Mouse (Mus musculus) erythroblast, embryonic 14.5 days (primary cell): ENCODE measurements around the gene Tshz2. TPM values are rescaled to one million over a fixed set of nuclear protein-coding genes. Genes with fewer than 3 reads are reported as not detected.

Experiments used
- H3K27me3 ChIP-seq: 2 replicates; pipeline ENCODE4 v1.6.1; 2012; ENCODE audit warnings: inconsistent platforms; ENCODE audit not compliant: control insufficient read depth
- H3K36me3 ChIP-seq: 2 replicates; pipeline ENCODE4 v1.6.1; 2012; ENCODE audit warnings: mild to moderate bottlenecking, inconsistent platforms; ENCODE audit not compliant: control insufficient read depth
- H3K4me1 ChIP-seq: 2 replicates; pipeline ENCODE4 v1.6.1; 2012; ENCODE audit warnings: inconsistent platforms; ENCODE audit not compliant: control insufficient read depth
- H3K4me3 ChIP-seq: replicated peaks from 2 replicates; pipeline ENCODE3; 2012; ENCODE audit warnings: moderate library complexity, mild to moderate bottlenecking, inconsistent platforms
- H3K9me3 ChIP-seq: 2 replicates; pipeline ENCODE4 v1.6.1; 2012; ENCODE audit warnings: low read length, inconsistent platforms, mixed read lengths; ENCODE audit not compliant: control insufficient read depth
- GATA1 ChIP-seq: IDR thresholded peaks from 2 replicates; pipeline ENCODE4 v1.6.1; 2012; ENCODE audit warnings: low read length, inconsistent platforms, mixed read lengths
- TAL1 ChIP-seq: IDR thresholded peaks from 3 replicates; pipeline ENCODE4 v1.6.1; 2012; ENCODE audit warnings: low read length, inconsistent platforms, mixed read lengths
- polyA plus RNA-seq: library from polyadenylated mRNA; stranded (reverse); fragments of >175 nt; gene quantifications from 2 replicates; pipeline ENCODE4 v1.2.3, GENCODE M21; 2012

The Tshz2 gene
- polyA plus RNA-seq, 1 experiment = not detected

GRCm38 (mm10) chr2:170070641-170071241 lies 437.9 kb downstream of the Tshz2 start:
- H3K4me1 ChIP-seq = no peaks in the 10 kb centered on the region
- no peaks in the 10 kb centered on the region for H3K9me3 ChIP-seq
- TF ChIP-seq GATA1 (no peak), TAL1 (no peak)
- H3K27me3 ChIP-seq = peaks cover 9% of the 10 kb centered on the region
- H3K4me3 ChIP-seq = no peak overlapping the region
- H3K36me3 ChIP-seq = no peaks in the 10 kb centered on the region

- Histone ChIP-seq H3K9me3 (no peaks in the 10 kb centered on the region), H3K4me3 (no peak overlapping the region), H3K36me3 (no peaks in the 10 kb centered on the region), H3K27me3 (peaks cover 3% of the 10 kb centered on the region), H3K4me1 (no peaks in the 10 kb centered on the region)
- TF ChIP-seq TAL1 = no peak
- TF ChIP-seq GATA1 = no peak
Measured at GRCm38 (mm10) chr2:170076941-170077490, 444.2 kb downstream of the Tshz2 start.

GRCm38 (mm10) chr2:170078041-170078440 lies 445.2 kb downstream of the Tshz2 start:
- H3K27me3 ChIP-seq = peaks cover 8% of the 10 kb centered on the region
- H3K9me3 ChIP-seq = no peaks in the 10 kb centered on the region
- TF ChIP-seq TAL1 = no peak
- TF ChIP-seq GATA1 = no peak

DNA sequence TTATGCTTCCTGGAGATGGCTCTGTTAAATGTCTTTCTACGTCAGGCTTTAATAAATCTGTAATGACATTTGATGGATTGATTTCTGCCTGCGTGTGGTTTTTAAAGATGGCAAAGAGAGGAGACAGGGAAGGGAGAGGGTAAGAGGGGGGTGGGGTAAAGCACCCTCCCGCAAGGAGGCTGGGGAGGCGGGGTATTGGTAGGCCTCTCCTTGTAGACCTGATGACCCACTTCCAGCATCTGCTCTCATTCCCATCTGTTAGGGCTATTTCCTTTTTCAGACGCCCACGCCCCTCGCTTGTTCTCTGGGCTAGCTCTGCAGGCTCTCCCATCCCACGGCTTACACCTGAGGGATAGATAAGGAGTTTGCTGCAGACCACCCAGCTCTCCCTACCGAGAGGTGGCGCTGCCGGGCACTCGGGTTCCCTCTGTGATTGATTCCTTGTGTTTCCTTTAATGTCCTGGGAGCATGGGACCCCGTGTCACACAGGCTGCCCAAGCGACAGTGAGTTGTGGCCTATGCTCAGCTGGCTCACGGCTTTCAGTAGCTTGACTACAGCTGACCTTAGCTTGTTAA lies 445.7 kb downstream of the Tshz2 start:
- Histone ChIP-seq H3K9me3 (no peaks in the 10 kb centered on the region), H3K27me3 (peaks cover 8% of the 10 kb centered on the region), H3K36me3 (no peaks in the 10 kb centered on the region), H3K4me3 (no peak overlapping the region), H3K4me1 (no peaks in the 10 kb centered on the region)
- TF ChIP-seq TAL1 (no peak), GATA1 (no peak)

More at GRCm38 (mm10) chr2:170078041-170078440, 445.2 kb downstream of the Tshz2 start:
- H3K36me3 ChIP-seq = no peaks in the 10 kb centered on the region
- H3K4me3 ChIP-seq = no peak overlapping the region
- no peaks in the 10 kb centered on the region for H3K4me1 ChIP-seq

- no peak overlapping the region for H3K4me3 ChIP-seq
- no peak for TF ChIP-seq TAL1
Measured at GRCm38 (mm10) chr2:170091563-170092443, 459.0 kb downstream of the Tshz2 start.

DNA sequence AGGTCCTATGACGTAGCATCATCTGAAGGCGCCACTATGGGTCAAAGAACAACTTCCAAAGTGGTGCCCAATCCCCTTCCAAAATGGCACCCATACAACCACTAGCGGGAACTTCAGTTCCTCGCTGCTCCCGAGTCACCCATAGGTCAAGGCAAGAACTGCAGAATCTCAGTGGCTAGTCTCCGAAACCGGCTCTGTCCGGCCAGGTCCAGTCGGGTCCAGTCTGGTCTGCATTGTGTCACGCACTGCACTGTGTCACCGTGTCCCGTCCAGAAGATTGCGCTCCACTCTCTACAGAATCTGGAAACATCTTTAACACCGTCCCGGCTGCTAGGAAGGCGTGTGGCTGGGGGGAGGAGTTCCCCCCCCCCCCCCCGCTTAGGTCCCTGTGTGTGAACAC lies 461.4 kb downstream of the Tshz2 start:
- H3K4me3 ChIP-seq = no peak overlapping the region
- no peaks in the 10 kb centered on the region for H3K36me3 ChIP-seq
- H3K4me1 ChIP-seq = no peaks in the 10 kb centered on the region; the same call in 1 of the 2 replicates
- H3K27me3 ChIP-seq = peaks cover 20% of the 10 kb centered on the region
- TF ChIP-seq GATA1 (no peak), TAL1 (no peak)
- no peaks in the 10 kb centered on the region; the same call in 1 of the 2 replicates for H3K9me3 ChIP-seq

More at GRCm38 (mm10) chr2:170091563-170092443, 459.0 kb downstream of the Tshz2 start:
- H3K27me3 ChIP-seq = peaks cover 20% of the 10 kb centered on the region
- peaks cover 17% of the 10 kb centered on the region for H3K4me1 ChIP-seq
- H3K9me3 ChIP-seq = no peaks in the 10 kb centered on the region
- no peaks in the 10 kb centered on the region for H3K36me3 ChIP-seq

DNA sequence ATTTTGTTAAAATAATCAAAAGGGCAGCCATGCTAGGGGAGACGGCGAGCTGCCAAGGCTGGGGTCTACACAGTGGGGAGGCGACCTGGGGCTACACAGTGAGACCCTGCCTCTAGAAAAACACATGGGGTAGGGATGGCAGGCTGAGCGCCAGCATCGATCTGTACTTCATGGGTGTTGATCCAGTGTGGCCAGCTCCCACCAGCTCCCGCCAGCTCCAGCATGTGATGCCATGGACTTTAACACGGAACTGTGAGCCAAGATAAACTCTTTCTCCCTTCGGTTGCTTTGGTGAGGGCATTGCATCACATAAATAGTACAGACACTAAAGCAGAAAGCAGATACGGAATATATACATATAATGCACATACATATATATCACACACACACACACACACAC lies 462.1 kb downstream of the Tshz2 start:
- Histone ChIP-seq H3K9me3 (no peaks in the 10 kb centered on the region; the same call in 1 of the 2 replicates), H3K4me1 (no peaks in the 10 kb centered on the region; the same call in 1 of the 2 replicates), H3K4me3 (no peak overlapping the region), H3K27me3 (peaks cover 20% of the 10 kb centered on the region), H3K36me3 (no peaks in the 10 kb centered on the region)
- TF ChIP-seq TAL1 (no peak), GATA1 (no peak)

DNA sequence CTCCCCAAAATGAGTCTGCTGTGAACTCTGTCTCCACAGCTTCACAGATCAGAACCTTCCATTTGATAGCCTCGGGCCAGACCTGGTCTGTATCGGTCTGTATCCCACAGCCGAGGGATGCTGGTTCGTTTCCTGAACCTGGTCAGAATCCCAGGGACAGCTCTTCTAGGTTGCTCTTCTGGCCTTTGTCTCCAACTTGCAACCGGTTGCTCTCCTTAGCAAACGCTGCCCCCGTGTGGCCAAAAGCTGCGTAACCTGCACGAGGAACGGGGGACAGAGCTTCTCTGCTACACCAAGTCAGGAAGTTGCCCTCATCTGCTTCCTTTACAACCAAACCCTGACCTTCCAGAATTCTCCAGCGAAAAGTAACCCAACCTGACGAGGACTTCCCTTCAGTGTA lies 468.3 kb downstream of the Tshz2 start:
- Histone ChIP-seq H3K9me3 (no peaks in the 10 kb centered on the region; the same call in 1 of the 2 replicates), H3K4me1 (peaks cover 16% of the 10 kb centered on the region), H3K36me3 (peaks cover 11% of the 10 kb centered on the region), H3K27me3 (no peaks in the 10 kb centered on the region; the same call in 1 of the 2 replicates), H3K4me3 (no peak overlapping the region)
- TF ChIP-seq TAL1 = no peak
- no peak for TF ChIP-seq GATA1

- peaks cover 21% of the 10 kb centered on the region for H3K4me1 ChIP-seq
- H3K36me3 ChIP-seq = peaks cover 19% of the 10 kb centered on the region
- no peaks in the 10 kb centered on the region; the same call in 1 of the 2 replicates for H3K27me3 ChIP-seq
- H3K9me3 ChIP-seq = no peaks in the 10 kb centered on the region; the same call in 1 of the 2 replicates
- TF ChIP-seq TAL1 = no peak
- no peak for TF ChIP-seq GATA1
- H3K4me3 ChIP-seq = no peak overlapping the region
Measured at GRCm38 (mm10) chr2:170101932-170102331, 469.1 kb downstream of the Tshz2 start.
